Mouse (Mus musculus): ENCODE results near the gene Ambn.
"Not testable (repeated sequence)": the region's sequence is repeated elsewhere in the genome, so short reads cannot be mapped to it uniquely, and the experiment has no call there.

- not testable (repeated sequence) for TF ChIP-seq CTCF (IDR thresholded peaks at IDR 0.05; ENCODE audit: extremely low read depth, insufficient read length, insufficient replicate concordance, low read depth, low read length); POLR2A (IDR thresholded peaks at IDR 0.05; ENCODE audit: low read depth, low read length)
Observed at GRCm38 (mm10) chr5:88424892-88425291, 30.9 kb upstream of the Ambn start.

Data from small intestine, adult 2 months (tissue).